Mouse (Mus musculus) limb, embryonic 11.5 days (tissue): ENCODE data around the gene Tenm3. TPM values are rescaled to one million over a fixed set of nuclear protein-coding genes. Genes with fewer than 3 reads are reported as not detected.

ENCODE experiments used
- ATAC-seq: fragments of 200-750 bp; cut with Nextera tagmentation; 2 replicates; pipeline ENCODE4 v1.8.0; 2017; ENCODE audit warnings: low read depth; ENCODE audit not compliant: insufficient number of reproducible peaks, low FRiP score, low TSS enrichment
- DNase-seq: peaks from one replicate; pipeline ENCODE4 v3.0.0-alpha.2; 2015; ENCODE audit warnings: low spot score
- H3K27ac ChIP-seq: fragments of 300-500 bp; sonication (generic); replicated peaks from 2 replicates; pipeline ENCODE4 v1.5.1; 2014; ENCODE audit warnings: low read depth, mild to moderate bottlenecking, low read length
- H3K27me3 ChIP-seq: fragments of 300-500 bp; sonication (generic); 2 replicates; pipeline ENCODE4 v1.6.1; 2014; ENCODE audit warnings: mild to moderate bottlenecking, low read length, mixed read lengths; ENCODE audit not compliant: control insufficient read depth, insufficient read depth
- H3K36me3 ChIP-seq: fragments of 300-500 bp; sonication (generic); 2 replicates; pipeline ENCODE4 v1.6.1; 2014; ENCODE audit warnings: mild to moderate bottlenecking, low read length, moderate library complexity, mixed read lengths; ENCODE audit not compliant: control insufficient read depth, insufficient read depth
- H3K4me1 ChIP-seq: fragments of 300-500 bp; sonication (generic); 2 replicates; pipeline ENCODE4 v1.6.1; 2014; ENCODE audit warnings: low read length, mixed read lengths; ENCODE audit not compliant: control insufficient read depth, insufficient read depth
- H3K4me2 ChIP-seq: fragments of 300-500 bp; sonication (generic); 2 replicates; pipeline ENCODE4 v1.6.1; 2014; ENCODE audit warnings: low read depth, mild to moderate bottlenecking, moderate library complexity; ENCODE audit not compliant: severe bottlenecking
- H3K4me3 ChIP-seq: fragments of 300-500 bp; sonication (generic); 2 replicates; pipeline ENCODE4 v1.5.1; 2014; ENCODE audit warnings: low read depth, low read length
- H3K9ac ChIP-seq: fragments of 300-500 bp; sonication (generic); 2 replicates; pipeline ENCODE4 v1.6.1; 2014; ENCODE audit warnings: mild to moderate bottlenecking, low read length
- H3K9me3 ChIP-seq: fragments of 300-500 bp; sonication (generic); 2 replicates; pipeline ENCODE4 v1.6.1; 2016; ENCODE audit warnings: low read length; ENCODE audit not compliant: control insufficient read depth
- WGBS: fragments of 180-500 bp; shearing (Covaris S2); extraction: QIAGEN DNeasy Blood & Tissue Kit; methylation state at CpG from one replicate; pipeline ENCODE4 v1.1.7; 2014; 5-methylcytosine and 5-hydroxymethylcytosine counted together
- polyA plus RNA-seq: library from polyadenylated mRNA; unstranded; fragments of >200 nt; fragmentation: Nextera tagmentation; extraction: Ambion mirVana; gene quantifications from 2 replicates; pipeline ENCODE4 v1.2.1, GENCODE M21; 2014

The Tenm3 gene
- polyA plus RNA-seq, 1 experiment from 2014 or later, result 52.1 TPM

DNA sequence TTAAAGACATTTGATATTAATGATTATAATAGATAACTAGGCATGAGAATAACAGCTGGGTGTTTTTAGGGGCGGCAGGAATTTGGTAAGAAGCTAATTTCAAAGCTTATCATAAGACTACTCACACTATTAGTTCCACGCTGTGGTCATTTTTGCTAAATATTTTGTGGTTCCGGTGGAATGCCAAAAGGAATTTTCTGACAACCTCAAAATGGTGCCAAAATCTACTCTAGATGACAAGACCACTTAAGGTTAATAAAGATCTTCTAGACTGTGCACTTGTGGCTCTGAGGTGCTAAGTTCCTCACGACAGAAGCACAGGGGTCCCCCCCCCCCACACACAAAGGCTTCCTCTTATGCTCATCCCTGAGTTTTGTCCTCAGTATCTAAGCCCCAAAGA lies 21.5 kb downstream of the Tenm3 start:
- Histone ChIP-seq H3K27ac (no peak overlapping the region), H3K4me3 (no peak overlapping the region), H3K36me3 (no peaks in the 10 kb centered on the region), H3K9me3 (no peaks in the 10 kb centered on the region), H3K9ac (no peak overlapping the region), H3K4me1 (peaks cover 5% of the 10 kb centered on the region), H3K27me3 (no peaks in the 10 kb centered on the region), H3K4me2 (no peak overlapping the region)
- ATAC-seq (no peak), DNase-seq (no peak)
- WGBS, result 91% methylated on average over 4 of the region's 4 CpGs

DNA sequence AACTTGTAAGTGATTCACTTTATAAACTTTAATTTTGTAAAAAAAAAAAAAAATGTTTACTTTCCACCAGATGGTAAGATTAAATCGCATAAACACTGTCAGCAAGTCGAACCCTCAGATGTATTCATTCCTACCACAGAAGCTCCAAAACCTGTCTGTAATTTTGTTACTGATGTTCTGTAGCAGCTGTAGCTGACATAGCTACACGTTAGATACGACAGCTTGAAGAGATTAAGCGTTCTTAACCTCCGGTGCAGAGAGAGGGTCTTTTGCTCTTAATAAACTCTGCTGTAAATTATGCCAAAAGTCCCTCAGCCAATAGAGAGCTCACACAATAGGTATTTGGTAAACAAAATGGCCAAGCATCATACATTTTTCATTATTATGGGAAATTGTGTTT lies 23.8 kb downstream of the Tenm3 start:
- Histone ChIP-seq H3K4me1 (peaks cover 5% of the 10 kb centered on the region), H3K36me3 (no peaks in the 10 kb centered on the region), H3K4me3 (no peak overlapping the region), H3K4me2 (no peak overlapping the region), H3K9ac (no peak overlapping the region), H3K9me3 (no peaks in the 10 kb centered on the region), H3K27me3 (no peaks in the 10 kb centered on the region), H3K27ac (no peak overlapping the region)
- WGBS, result 17% methylated on average over 6 of the region's 6 CpGs
- no peak for ATAC-seq
- no peak for DNase-seq

DNA sequence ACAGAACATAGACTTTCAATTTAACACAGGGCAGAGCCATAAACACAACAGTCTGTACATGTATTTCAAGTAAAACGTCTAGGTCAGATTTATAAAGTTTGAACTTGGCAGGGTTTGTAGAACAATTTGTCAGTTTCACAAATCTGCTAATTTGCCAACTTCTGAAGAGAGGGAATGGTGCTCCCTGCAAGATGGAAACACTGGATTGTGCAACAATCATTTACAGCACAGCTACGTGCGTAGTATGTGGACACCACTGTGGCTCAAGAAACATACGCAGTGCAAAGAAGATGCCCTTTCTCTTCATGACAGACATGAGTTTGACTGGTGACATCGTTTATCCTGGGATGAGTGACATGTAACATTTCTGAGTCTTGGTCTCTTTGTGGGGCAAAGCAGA lies 24.4 kb downstream of the Tenm3 start:
- H3K27ac ChIP-seq, result no peak overlapping the region
- no peaks in the 10 kb centered on the region for H3K36me3 ChIP-seq
- H3K4me1 ChIP-seq, result peaks cover 5% of the 10 kb centered on the region
- H3K9ac ChIP-seq, result no peak overlapping the region
- H3K4me3 ChIP-seq, result no peak overlapping the region
- no peak for DNase-seq
- H3K27me3 ChIP-seq, result no peaks in the 10 kb centered on the region
- no peaks in the 10 kb centered on the region for H3K9me3 ChIP-seq
- no peak overlapping the region for H3K4me2 ChIP-seq
- ATAC-seq, result no peak
- 46% methylated on average over 5 of the region's 5 CpGs for WGBS

DNA sequence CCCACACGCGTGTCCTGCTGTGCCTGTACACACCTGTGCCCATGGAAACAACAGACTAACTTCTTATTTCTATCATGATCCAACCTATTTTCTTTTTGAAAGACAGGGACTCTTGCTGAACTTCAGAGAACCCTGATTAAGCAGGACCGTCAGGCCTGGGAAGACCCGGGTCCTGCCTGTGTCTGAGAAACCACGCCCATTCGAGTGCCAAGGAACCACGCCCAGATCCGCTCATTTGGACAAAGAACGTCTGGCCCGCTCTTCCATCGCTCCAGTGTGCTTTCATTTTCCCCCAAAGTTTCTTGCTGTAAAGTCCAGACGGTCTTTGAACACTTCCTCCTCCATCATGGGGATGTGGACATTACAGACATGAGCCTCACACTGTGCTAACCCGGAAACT lies 26.8 kb downstream of the Tenm3 start:
- Histone ChIP-seq H3K4me1 (peaks cover 5% of the 10 kb centered on the region), H3K36me3 (no peaks in the 10 kb centered on the region), H3K27ac (no peak overlapping the region), H3K27me3 (no peaks in the 10 kb centered on the region), H3K9me3 (no peaks in the 10 kb centered on the region), H3K4me2 (no peak overlapping the region), H3K9ac (no peak overlapping the region), H3K4me3 (no peak overlapping the region)
- DNase-seq (no peak), ATAC-seq (no peak)
- WGBS, result 60% methylated on average over 13 of the region's 13 CpGs

DNA sequence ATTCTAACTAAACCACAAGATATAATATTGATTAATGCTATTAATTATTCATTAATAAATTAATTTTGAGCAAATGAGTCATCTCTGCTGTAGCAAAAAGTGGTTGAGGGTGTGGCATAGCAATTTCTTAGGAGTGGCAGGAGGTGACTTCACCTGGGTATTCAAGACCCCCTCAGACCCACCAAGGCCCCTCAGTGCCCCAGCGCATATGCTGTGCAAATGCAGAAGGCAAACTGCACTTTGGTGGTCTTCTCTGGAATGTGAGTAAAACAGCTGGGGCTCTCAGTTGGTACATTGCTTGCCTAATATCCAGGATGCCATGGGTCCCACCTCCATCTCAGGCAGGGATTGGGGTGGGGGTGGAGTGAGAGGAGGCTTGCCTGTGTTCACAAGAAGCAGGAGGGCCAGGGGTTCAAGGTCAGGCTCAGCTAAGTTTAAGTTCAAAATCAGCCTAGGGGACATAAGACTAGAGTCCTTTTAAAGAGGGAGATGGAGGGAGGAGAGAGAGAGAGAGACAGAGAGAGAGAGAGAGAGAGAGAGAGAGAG lies 31.5 kb downstream of the Tenm3 start:
- no peaks in the 10 kb centered on the region for H3K9me3 ChIP-seq
- H3K27ac ChIP-seq, result no peak overlapping the region
- no peaks in the 10 kb centered on the region for H3K36me3 ChIP-seq
- no peaks in the 10 kb centered on the region for H3K27me3 ChIP-seq
- H3K4me1 ChIP-seq, result no peaks in the 10 kb centered on the region
- no peak overlapping the region for H3K9ac ChIP-seq
- WGBS, result 91% methylated on average over 1 of the region's 1 CpGs
- ATAC-seq (no peak), DNase-seq (no peak)
- H3K4me2 ChIP-seq, result no peak overlapping the region
- H3K4me3 ChIP-seq, result no peak overlapping the region

DNA sequence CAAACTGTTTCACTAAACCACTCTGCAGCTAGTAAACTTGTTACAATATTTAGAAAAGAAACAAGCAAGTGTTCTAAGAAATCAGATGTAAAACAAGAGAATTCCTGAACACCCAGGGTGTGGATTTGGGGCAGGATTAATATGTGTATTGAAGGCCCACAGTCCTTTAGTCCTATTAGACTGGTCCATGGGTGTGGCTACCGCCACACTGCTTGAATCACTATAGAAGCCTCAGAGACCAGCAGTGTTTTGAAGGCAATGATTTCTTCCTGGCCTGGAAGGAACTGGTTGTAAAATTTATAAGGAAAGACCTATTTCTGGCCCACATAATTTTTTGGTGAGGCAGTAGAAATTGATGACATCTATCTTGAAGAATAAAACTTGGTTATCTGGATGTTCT lies 33.1 kb downstream of the Tenm3 start:
- Histone ChIP-seq H3K36me3 (no peaks in the 10 kb centered on the region), H3K27me3 (no peaks in the 10 kb centered on the region), H3K9ac (no peak overlapping the region), H3K4me1 (no peaks in the 10 kb centered on the region), H3K9me3 (no peaks in the 10 kb centered on the region), H3K4me2 (no peak overlapping the region), H3K4me3 (no peak overlapping the region), H3K27ac (no peak overlapping the region)
- no peak for DNase-seq
- ATAC-seq, result no peak
- WGBS, result 86% methylated on average over 1 of the region's 1 CpGs

DNA sequence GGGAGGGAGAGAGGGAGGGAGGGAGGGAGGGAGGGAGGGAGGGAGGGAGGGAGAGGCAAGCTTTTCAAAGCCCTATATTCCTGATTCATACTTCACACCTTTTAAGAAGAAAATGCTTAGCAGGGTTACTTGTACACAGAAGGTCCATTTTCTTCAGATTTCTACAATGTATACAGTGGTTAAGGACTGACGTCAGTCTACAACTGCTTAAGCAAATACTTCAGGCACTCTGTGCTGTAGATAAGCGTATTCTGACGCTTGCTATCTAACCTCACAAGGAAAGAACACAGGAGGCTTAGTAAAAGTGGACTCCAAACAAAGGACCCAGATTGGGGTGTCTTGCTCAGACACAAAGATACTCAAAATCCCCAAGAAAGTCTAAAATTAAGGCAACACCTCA lies 34.6 kb downstream of the Tenm3 start:
- H3K9ac ChIP-seq, result no peak overlapping the region
- H3K27ac ChIP-seq, result no peak overlapping the region
- ATAC-seq (no peak), DNase-seq (no peak)
- H3K9me3 ChIP-seq, result no peaks in the 10 kb centered on the region
- no peak overlapping the region for H3K4me3 ChIP-seq
- no peaks in the 10 kb centered on the region for H3K4me1 ChIP-seq
- no peaks in the 10 kb centered on the region for H3K27me3 ChIP-seq
- H3K4me2 ChIP-seq, result no peak overlapping the region
- H3K36me3 ChIP-seq, result no peaks in the 10 kb centered on the region
- WGBS, result 73% methylated on average over 3 of the region's 3 CpGs

DNA sequence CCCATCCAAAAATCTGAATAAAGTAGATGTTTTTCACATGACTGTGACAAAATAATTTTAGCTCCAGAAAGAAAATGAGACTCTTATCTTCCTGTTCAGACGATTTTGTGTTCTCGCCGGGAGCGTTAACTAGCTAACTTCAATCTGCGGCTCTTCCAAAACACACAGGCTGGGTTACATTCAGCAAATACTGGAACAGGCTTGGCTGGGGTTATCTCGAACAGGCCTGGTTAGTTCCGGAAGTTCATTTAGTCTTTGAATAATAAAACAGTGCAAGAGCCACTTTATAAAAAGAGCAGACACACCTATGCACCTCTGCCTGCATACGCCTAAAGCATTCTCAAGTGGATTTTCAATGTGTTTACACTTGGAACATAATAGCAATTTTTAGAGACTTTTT lies 40.7 kb downstream of the Tenm3 start:
- no peak for ATAC-seq
- DNase-seq, result no peak
- H3K4me1 ChIP-seq, result peaks cover 5% of the 10 kb centered on the region; the same call in 1 of the 2 replicates
- no peaks in the 10 kb centered on the region for H3K36me3 ChIP-seq
- H3K4me2 ChIP-seq, result no peak overlapping the region
- no peak overlapping the region for H3K9ac ChIP-seq
- H3K9me3 ChIP-seq, result no peaks in the 10 kb centered on the region
- no peak overlapping the region for H3K27ac ChIP-seq
- WGBS, result 78% methylated on average over 8 of the region's 8 CpGs
- no peak overlapping the region for H3K4me3 ChIP-seq
- H3K27me3 ChIP-seq, result no peaks in the 10 kb centered on the region

DNA sequence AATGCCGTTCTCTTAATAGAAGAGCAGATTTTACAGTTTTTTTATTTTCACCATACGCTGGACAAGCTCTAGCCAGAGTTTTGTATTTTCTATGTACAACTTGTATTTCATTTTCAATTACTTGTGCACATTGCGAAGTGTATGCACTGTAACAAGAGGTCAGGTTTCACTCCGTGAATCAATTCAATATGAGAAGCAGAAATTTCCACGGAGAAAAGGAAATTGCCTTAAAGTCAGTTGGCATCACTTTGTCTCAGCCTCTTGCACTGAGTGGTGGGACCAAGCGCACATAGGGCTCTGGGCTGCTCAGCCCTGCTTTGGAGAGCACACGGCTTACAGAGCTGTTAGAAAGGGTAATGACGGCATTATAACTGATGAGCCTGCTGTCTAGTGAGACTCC lies 41.5 kb downstream of the Tenm3 start:
- Histone ChIP-seq H3K27ac (no peak overlapping the region), H3K27me3 (no peaks in the 10 kb centered on the region), H3K9me3 (no peaks in the 10 kb centered on the region), H3K4me2 (no peak overlapping the region), H3K9ac (no peak overlapping the region), H3K4me3 (no peak overlapping the region), H3K4me1 (peaks cover 5% of the 10 kb centered on the region; the same call in 1 of the 2 replicates), H3K36me3 (no peaks in the 10 kb centered on the region)
- WGBS, result 47% methylated on average over 8 of the region's 8 CpGs
- DNase-seq (peak; percentile 21), ATAC-seq (no peak)
